ENCODE assay signal across 22 mouse cellular contexts in the genomic region with DNA sequence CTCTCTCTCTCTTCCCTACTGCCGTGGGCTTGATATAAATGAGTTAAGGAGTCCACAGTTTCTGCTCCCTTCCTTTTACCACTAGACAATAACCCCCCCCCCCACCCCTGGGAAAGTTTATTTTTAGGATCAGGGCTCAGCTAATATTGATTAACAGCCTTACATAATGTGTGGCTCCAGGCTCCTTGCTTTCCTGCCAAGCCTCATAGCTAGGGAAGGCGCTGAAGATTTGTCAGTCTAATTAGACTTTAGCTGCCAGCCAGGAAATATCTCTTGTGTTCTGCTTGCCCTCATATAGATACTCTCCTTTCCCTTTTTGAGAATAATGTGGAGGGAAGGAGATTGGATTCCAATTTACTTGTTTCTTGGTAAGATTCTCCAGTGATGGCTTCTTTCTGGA.
A peak's percentile ranks its signal among the peaks of the same experiment; 100 is the strongest.
DNase-seq lines count a peak whose midpoint lies in the region; ATAC-seq lines count a peak whose summit lies in the region.
"Had no signal": no experiment of that assay in that cellular context is flagged by ENCODE, and none has a peak within 500 bp of the region (broad histone marks: within the 10 kb centered on the region; RNA-seq: fewer than 3 reads in every experiment).

No protein-coding gene starts in this region.

- DNase-seq in cerebellum, adult 8-10 months, result no peak
- DNase-seq in heart, adult 11 months, result peak; percentile 81
- no peak for DNase-seq in heart, embryonic 10.5 days (ENCODE audit: low spot score)
- no peak for DNase-seq in lung, adult 18-20 months
- DNase-seq in lung, postnatal 36 days, result peak; percentile 12
- DNase-seq in adrenal gland, postnatal 14 days, result no peak
- DNase-seq: adrenal gland, postnatal 25 days; cerebellum, adult 11-12 months; gastrocnemius, postnatal 25 days; heart, adult 2 months; heart, postnatal 4 days; kidney, adult 9 months; kidney, postnatal 14 days; right cerebral cortex, postnatal 4 days; thymus, postnatal 25 days had no signal

- no peaks in the 10 kb centered on the region for H3K9me3 ChIP-seq in heart, embryonic 10.5 days
- no peaks in the 10 kb centered on the region for H3K9me3 ChIP-seq in lung, embryonic 15.5 days
- H3K9me3 ChIP-seq: embryonic facial prominence, embryonic 10.5 days; hindbrain, embryonic 15.5 days; intestine, embryonic 15.5 days had no signal

- no peaks in the 10 kb centered on the region for H3K36me3 ChIP-seq in heart, embryonic 10.5 days
- no peaks in the 10 kb centered on the region for H3K36me3 ChIP-seq in lung, embryonic 15.5 days
- H3K36me3 ChIP-seq: embryonic facial prominence, embryonic 10.5 days; hindbrain, embryonic 15.5 days; intestine, embryonic 15.5 days had no signal

- no peak overlapping the region for H3K4me3 ChIP-seq in heart, embryonic 10.5 days
- H3K4me3 ChIP-seq in lung, embryonic 15.5 days, result no peak overlapping the region
- H3K4me3 ChIP-seq: embryonic facial prominence, embryonic 10.5 days; heart, adult 2 months; hindbrain, embryonic 15.5 days; intestine, embryonic 15.5 days had no signal

- 0 out of 2 replicates have a peak, but pooled peaks have one; percentile 20 for ATAC-seq in cerebellum, adult (ENCODE audit: insufficient number of reproducible peaks, low FRiP score, low TSS enrichment)
- ATAC-seq in lung, embryonic 15.5 days (ENCODE audit: borderline replicate concordance, extremely low read depth, low FRiP score, low TSS enrichment), result peak; percentile 39; the same call in 1 of the 2 replicates
- ATAC-seq: intestine, embryonic 15.5 days; midbrain, embryonic 16.5 days had no signal

- no peaks in the 10 kb centered on the region for H3K27me3 ChIP-seq in heart, embryonic 10.5 days (ENCODE audit: insufficient read depth, poor library complexity, severe bottlenecking)
- H3K27me3 ChIP-seq in lung, embryonic 15.5 days, result no peaks in the 10 kb centered on the region
- H3K27me3 ChIP-seq: hindbrain, embryonic 15.5 days; intestine, embryonic 15.5 days had no signal

- H3K27ac ChIP-seq in heart, embryonic 10.5 days, result no peak overlapping the region
- peak overlapping the region; percentile 18; the same call in 1 of the 2 replicates for H3K27ac ChIP-seq in lung, embryonic 15.5 days
- H3K27ac ChIP-seq: embryonic facial prominence, embryonic 10.5 days; heart, adult 2 months; hindbrain, embryonic 15.5 days; intestine, embryonic 15.5 days had no signal

- no peak overlapping the region for H3K4me2 ChIP-seq in lung, embryonic 15.5 days
- H3K4me2 ChIP-seq: hindbrain, embryonic 15.5 days; intestine, embryonic 15.5 days; liver, embryonic 11.5 days had no signal

- no peaks in the 10 kb centered on the region for H3K4me1 ChIP-seq in heart, embryonic 10.5 days
- H3K4me1 ChIP-seq in lung, embryonic 15.5 days, result no peaks in the 10 kb centered on the region
- H3K4me1 ChIP-seq: embryonic facial prominence, embryonic 10.5 days; hindbrain, embryonic 15.5 days; intestine, embryonic 15.5 days had no signal

- H3K9ac ChIP-seq in lung, embryonic 15.5 days, result no peak overlapping the region
- H3K9ac ChIP-seq: hindbrain, embryonic 15.5 days; intestine, embryonic 15.5 days had no signal

- 67% methylated on average over 2 of the region's 2 CpGs for WGBS in heart, embryonic 10.5 days
- 18% methylated on average over 2 of the region's 2 CpGs for WGBS in lung, embryonic 15.5 days

Comparison
In these comparisons a context has a peak if more than half of its experiments do, and no peak if none do; other contexts are left out.
1. DNase-seq: peak in heart, adult 11 months (single experiment) and lung, postnatal 36 days (single experiment); none in cerebellum, adult 8-10 months (single experiment), heart, embryonic 10.5 days (single experiment), lung, adult 18-20 months (0 of 2) and adrenal gland, postnatal 14 days (single experiment).